Mouse (Mus musculus): Measurements from ENCODE around the gene 2700081O15Rik.

DNA sequence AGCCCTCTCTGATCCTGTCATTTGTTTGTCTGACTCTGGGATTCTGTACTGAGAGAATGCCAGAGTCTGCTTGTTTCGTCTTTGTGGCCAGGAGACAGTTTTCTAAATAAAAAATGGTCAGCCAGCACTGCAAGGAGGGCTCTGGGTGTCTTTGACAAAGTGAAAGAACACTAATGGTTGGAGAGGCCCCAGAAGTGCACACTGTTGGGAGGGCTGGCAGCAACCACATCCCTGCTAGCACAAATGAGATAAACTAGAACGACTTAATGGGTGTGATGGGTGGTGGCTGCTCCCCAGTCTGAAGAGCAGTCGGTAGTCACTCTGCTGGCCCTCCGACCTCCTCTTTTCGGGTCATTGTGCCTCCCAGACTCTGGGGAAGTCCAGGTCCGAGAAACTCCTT lies 1.7 kb downstream of the 2700081O15Rik start:
- TF ChIP-seq GABPA (IDR thresholded peaks at IDR 0.05; ENCODE audit: low read depth, low read length) = no peak
- TF ChIP-seq TAL1 (IDR thresholded peaks at IDR 0.05; ENCODE audit: low read length) = no peak
- TF ChIP-seq CTCF (IDR thresholded peaks at IDR 0.05 in 2 of 3, conservative IDR thresholded peaks at IDR 0.05 in 1 of 3; ENCODE audit: control insufficient read depth in 1 of 3, insufficient read depth in 1 of 3, low read depth in 2 of 3, low read length in 3 of 3, poor library complexity in 1 of 3, severe bottlenecking in 1 of 3) = no peak
- TF ChIP-seq JUND (IDR thresholded peaks at IDR 0.05; ENCODE audit: low read depth, low read length) = no peak
- no peak for TF ChIP-seq MEF2A (IDR thresholded peaks at IDR 0.05; ENCODE audit: extremely low read depth, insufficient replicate concordance, low read depth, low read length, poor library complexity, severe bottlenecking)
- TF ChIP-seq POLR2A (IDR thresholded peaks at IDR 0.05; ENCODE audit: control insufficient read depth in 1 of 2, insufficient read depth in 1 of 2, low read depth in 1 of 2, low read length in 2 of 2, poor library complexity in 1 of 2) = no peak
- 0 out of 4 replicates have a peak, but pooled peaks of 1 of the 2 experiments have one; percentile 20 for TF ChIP-seq EP300 (IDR thresholded peaks at IDR 0.05; ENCODE audit: low read depth in 1 of 2, low read length in 2 of 2)
- no peak for TF ChIP-seq ZC3H11A (IDR thresholded peaks at IDR 0.05; ENCODE audit: low read depth, low read length)
- no peak for TF ChIP-seq TCF12 (IDR thresholded peaks at IDR 0.05; ENCODE audit: low read depth, low read length)
- no peak for TF ChIP-seq MYC (IDR thresholded peaks at IDR 0.05; ENCODE audit: low read depth, low read length)
- TF ChIP-seq ZNF384 (IDR thresholded peaks at IDR 0.05; ENCODE audit: low read depth, low read length) = no peak
- TF ChIP-seq USF1 (IDR thresholded peaks at IDR 0.05; ENCODE audit: low read depth, low read length) = no peak
- TF ChIP-seq RCOR1 (IDR thresholded peaks at IDR 0.05; ENCODE audit: low read depth, low read length) = no peak
